Mouse (Mus musculus) bone marrow macrophage, adult 2 months (primary cell): ENCODE results near the gene Rps10. TPM values are rescaled to one million over a fixed set of nuclear protein-coding genes. Genes with fewer than 3 reads are reported as not detected.
A peak's percentile ranks its signal among the peaks of the same experiment; 100 is the strongest.

Experiments used
- H3K27ac ChIP-seq: 2 replicates; pipeline ENCODE4 v1.5.1; 2012; ENCODE audit warnings: low read depth, low read length; ENCODE audit not compliant: insufficient read depth
- H3K4me1 ChIP-seq: 2 replicates; pipeline ENCODE4 v1.6.1; 2012; ENCODE audit warnings: low read length; ENCODE audit not compliant: control insufficient read depth, insufficient read depth
- H3K4me3 ChIP-seq: 2 replicates; pipeline ENCODE4 v1.5.1; 2012; ENCODE audit warnings: mild to moderate bottlenecking, low read length, moderate library complexity; ENCODE audit not compliant: insufficient read depth
- CTCF ChIP-seq: IDR thresholded peaks from 2 replicates; pipeline ENCODE4 v1.5.1; 2012; ENCODE audit warnings: low read depth, mild to moderate bottlenecking, low read length, moderate library complexity
- POLR2A ChIP-seq: IDR thresholded peaks from 2 replicates; pipeline ENCODE4 v1.6.1; 2012; ENCODE audit warnings: mild to moderate bottlenecking, low read depth, low read length, borderline replicate concordance
- polyA plus RNA-seq: library from polyadenylated mRNA; stranded (reverse); fragments of >200 nt; gene quantifications from 2 replicates; pipeline ENCODE4 v1.2.4, GENCODE M21; 2012; ENCODE audit not compliant: missing spikeins, insufficient read depth, insufficient read length

The Rps10 gene
- polyA plus RNA-seq, 1 experiment = 1,367 TPM

DNA sequence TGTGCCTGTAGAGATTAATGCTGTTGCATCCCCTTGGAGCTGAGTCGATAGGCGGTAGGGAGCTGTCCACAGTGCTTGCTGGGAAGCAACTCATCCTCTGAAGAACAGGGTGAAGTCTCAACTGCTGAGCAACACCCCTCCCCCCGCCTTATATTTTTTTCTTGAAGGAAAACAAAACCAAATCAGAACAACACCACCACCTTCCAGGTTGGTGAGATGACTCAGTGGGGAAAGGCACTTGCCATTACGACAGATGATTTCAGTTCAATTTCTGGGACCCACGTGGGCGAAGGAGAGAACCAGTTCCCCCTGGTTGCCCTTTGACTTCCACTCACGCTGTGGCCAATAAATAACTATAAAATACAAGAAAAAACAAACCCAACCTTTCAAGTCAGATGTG lies 22.3 kb upstream of the Rps10 start:
- H3K4me1 ChIP-seq = no peaks in the 10 kb centered on the region
- H3K4me3 ChIP-seq = no peak overlapping the region
- no peak for TF ChIP-seq POLR2A
- TF ChIP-seq CTCF = no peak
- no peak overlapping the region for H3K27ac ChIP-seq

DNA sequence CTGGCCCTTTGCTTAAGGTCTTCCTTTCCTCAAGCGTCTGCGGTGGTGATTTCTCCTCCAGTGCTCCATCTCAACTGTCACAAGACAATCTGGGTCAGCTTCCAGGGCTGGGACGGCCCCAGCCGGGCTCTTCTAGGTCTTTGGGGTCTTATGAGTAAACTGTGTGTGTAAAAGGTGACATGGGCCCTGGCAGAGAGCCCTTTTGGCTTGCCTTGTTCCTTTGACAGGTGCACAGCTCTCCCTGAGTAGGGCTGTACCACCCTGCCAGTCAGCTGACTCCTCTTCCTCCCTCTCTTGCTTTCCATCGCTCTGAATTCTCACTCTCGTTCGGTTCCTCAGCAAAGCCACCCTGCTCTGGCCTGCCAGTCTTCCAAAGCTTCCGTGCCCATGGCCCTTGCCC lies 20.7 kb upstream of the Rps10 start:
- Histone ChIP-seq H3K4me1 (no peaks in the 10 kb centered on the region), H3K4me3 (no peak overlapping the region)

DNA sequence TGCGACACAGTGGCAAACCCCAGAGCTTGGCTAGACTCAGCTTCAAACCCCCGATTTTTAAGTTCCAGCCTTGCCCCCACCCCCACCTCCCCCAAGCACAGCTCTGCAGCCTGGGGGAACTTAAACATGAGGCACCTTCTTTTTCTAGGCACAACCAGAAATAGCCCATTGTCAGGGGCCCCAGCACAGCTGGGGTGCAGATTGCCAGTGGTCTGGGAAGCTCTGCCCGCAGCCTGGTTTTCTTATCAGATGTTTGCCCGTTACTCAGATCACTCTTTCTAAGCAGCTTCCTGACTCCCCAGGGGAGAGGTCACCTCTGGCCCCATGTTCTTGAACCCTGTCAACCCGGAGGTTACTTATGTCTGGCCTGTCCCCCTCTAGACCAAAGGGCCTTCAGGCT lies 19.9 kb upstream of the Rps10 start:
- Histone ChIP-seq H3K4me1 (peaks cover 2% of the 10 kb centered on the region; the same call in 1 of the 2 replicates), H3K4me3 (no peak overlapping the region), H3K27ac (no peak overlapping the region)
- no peak for TF ChIP-seq CTCF
- TF ChIP-seq POLR2A = no peak

More for the DNA sequence above, 20.7 kb upstream of the Rps10 start:
- TF ChIP-seq CTCF (no peak), POLR2A (no peak)
- no peak overlapping the region for H3K27ac ChIP-seq

DNA sequence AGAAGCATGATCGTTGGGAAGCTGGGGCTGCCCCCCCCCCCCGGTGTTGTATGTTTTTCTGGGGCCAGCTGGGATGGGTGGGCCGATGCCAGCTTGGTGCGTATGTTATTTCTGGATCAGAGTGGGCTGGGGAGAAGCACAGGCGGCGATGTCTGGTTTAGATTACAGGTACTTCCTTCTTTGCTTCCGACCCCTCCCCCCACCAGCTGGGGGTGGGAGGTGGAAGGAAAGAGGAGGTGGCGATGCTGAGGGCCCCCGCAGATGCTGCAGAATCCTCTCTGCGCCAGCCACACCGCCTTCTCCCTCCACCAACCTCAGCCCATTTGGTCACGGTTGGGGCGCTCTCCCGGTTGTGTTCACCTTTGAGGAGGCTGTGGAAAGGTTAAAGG lies 19.5 kb upstream of the Rps10 start:
- Histone ChIP-seq H3K27ac (no peak overlapping the region), H3K4me1 (peaks cover 2% of the 10 kb centered on the region; the same call in 1 of the 2 replicates), H3K4me3 (no peak overlapping the region)
- TF ChIP-seq CTCF = no peak
- no peak for TF ChIP-seq POLR2A

DNA sequence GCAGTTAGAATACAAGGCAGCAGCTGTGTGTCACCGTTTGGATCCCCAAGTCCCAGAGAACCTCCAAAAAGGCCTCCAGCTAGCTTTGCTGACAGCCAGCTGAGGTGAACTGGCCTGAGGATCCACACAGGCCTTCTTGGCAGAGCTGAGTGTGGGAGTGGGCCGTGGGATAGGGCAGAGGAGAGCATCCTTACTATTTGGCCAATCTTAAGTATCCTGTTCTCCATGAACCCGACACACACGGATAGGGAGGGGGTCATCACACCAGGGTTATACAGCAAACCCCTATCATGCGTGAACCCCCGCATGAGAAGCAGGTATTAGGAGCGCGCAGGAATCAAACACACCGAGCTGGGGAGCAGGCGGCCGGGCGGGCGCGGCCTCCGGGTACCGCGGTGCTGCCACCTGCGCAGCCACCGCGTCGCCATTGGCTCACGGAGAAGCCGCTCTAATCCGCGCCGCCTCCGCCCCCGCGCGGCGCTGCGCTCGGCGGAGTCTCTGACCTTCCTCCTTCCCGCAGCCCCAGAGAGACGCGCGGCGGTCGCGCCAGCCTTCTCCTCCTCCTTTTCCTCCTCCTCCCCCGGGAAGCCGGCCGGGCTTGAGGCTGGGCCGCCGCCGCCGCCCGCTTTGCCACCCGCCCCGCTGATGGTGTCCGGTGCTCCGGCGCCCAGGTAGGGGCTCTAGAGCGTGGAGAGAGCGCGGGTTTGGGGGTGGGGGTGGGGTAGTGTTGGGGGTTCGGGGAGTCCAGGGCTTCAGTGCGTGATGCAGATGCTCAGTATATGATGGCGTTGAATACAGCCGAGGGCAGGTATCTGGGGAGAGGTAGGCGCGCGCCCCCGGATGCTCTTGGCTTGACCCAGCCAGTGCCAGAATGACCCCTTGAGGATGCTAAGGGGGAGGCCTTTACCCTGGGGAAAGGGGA lies 18.9 kb upstream of the Rps10 start, which contains the start of gene Pacsin1:
Gene Pacsin1 (plus strand): TSS at position 421 of the 922 bp plus-strand sequence.
- H3K4me3 ChIP-seq = peak within 1 kb of the TSS; percentile 45
- no peak for TF ChIP-seq CTCF
- no peak for TF ChIP-seq POLR2A
- H3K27ac ChIP-seq = no peak within 1 kb of the TSS
- H3K4me1 ChIP-seq = peaks cover 2% of the 10 kb centered on the region; the same call in 1 of the 2 replicates

DNA sequence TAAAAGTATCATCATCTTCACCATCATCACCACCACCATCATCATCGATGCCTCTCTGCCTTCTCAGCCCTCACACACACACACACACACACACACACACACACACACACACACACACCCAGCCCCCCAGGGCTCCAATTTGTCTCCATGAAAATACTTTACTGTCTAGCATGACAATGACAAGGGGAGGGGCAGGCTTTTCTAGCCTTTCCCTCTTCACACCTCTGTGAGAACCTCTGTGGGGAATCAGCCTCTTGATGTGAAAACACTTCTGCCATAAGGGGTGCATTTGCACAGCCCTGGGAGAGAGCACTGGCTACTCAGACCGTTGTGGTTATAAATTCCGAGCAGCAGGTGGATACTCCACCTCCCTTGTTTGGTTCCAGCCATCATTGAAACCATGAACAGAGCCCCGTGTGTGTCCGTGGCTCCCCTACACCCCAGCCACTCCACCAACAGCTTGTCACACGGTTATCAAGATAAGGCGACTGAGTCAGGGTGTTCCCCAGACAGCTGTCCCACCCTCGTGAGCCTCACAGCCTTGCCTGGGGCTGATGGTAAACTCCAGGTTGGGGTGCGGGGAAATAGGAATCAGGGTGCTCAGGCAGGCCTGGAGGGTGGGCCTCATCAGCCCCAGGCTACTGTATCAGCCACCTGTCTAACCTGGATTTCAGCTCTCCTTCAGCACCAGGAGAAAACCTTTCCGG lies 16.9 kb upstream of the Rps10 start:
- TF ChIP-seq CTCF (no peak), POLR2A (no peak)
- Histone ChIP-seq H3K4me3 (no peak overlapping the region), H3K27ac (no peak overlapping the region)

DNA sequence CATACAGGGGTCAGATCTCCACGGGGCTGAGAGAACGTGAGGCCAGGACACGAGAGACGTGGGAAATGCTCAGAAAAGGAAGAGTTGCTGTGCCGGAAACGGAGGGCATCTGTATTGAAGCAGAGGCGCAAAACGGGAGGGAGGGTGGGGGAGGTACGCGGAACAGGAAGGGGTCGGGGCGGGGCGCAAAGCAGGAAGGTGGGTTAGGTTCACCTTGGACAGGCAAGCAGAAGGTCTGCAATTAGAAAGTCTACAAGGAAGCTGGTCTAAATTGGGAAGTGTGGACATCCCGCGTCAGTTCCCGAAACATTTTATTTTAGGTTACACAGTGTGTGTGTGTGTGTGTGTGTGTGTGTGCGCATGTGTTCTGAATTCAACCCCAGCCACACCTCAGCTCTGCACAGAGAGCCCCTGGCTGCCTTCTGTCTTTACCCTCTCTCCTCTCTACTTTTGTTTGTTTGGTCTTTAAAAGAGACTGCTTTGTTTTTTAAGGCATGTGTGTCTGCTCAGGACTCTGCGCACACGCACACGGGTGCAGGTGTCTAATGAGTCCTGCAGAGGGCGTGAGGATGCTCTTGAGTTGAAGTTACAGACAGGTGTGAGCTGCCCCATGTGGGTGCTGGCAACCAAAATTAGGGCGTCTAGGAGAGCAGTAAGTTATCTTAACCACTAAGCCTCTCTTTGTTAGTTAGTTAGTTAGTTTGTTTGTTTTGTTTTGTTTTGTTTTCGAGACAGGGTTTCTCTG lies 15.7 kb upstream of the Rps10 start:
- no peak overlapping the region for H3K27ac ChIP-seq
- peaks cover 2% of the 10 kb centered on the region; the same call in 1 of the 2 replicates for H3K4me1 ChIP-seq
- no peak overlapping the region for H3K4me3 ChIP-seq
- TF ChIP-seq CTCF (no peak), POLR2A (no peak)

More for the DNA sequence above, 16.9 kb upstream of the Rps10 start:
- peaks cover 2% of the 10 kb centered on the region; the same call in 1 of the 2 replicates for H3K4me1 ChIP-seq

DNA sequence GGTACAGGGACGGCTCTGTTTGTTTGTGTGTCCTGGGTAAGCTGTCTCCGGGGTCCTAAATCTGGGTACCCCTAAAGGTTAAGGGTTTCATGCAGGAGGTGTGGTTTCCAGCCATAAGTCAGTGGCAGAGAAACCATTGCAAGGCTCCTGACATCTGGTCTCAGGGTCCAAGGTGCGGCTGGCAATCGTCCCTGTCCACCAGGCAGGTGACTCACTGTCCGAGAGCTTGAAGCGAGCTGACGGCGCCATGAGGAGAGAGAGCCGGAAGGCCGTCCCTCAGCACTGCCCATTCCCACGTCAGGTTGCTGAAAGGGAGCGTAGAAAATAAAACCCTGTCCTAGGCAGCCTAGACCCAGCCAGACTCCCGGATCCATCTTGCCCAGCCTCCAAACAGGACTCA lies 14.1 kb upstream of the Rps10 start:
- TF ChIP-seq CTCF (no peak), POLR2A (no peak)
- H3K4me1 ChIP-seq = peaks cover 2% of the 10 kb centered on the region; the same call in 1 of the 2 replicates
- H3K27ac ChIP-seq = no peak overlapping the region
- H3K4me3 ChIP-seq = no peak overlapping the region

DNA sequence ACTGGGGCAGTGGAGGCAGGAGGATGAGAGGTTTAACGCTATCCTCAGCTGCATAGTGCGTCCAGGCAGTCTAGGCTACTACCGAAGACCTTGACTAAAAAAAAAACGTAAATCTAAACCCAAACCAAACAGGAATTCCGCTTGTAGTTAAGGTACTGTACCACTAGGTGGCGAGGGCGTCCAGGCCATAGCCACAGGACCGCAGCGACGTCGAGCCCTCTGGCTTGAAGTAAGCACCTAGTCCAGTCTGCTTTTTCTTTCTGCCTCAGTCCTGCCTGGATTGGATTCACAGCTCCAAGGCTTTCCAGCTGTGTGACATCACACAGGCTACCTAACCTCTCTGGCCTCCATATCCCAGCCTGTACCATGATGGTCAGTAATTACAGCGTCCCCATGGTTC lies 13.7 kb upstream of the Rps10 start:
- TF ChIP-seq POLR2A (no peak), CTCF (peak; percentile 72)
- H3K27ac ChIP-seq = no peak overlapping the region
- H3K4me3 ChIP-seq = no peak overlapping the region

DNA sequence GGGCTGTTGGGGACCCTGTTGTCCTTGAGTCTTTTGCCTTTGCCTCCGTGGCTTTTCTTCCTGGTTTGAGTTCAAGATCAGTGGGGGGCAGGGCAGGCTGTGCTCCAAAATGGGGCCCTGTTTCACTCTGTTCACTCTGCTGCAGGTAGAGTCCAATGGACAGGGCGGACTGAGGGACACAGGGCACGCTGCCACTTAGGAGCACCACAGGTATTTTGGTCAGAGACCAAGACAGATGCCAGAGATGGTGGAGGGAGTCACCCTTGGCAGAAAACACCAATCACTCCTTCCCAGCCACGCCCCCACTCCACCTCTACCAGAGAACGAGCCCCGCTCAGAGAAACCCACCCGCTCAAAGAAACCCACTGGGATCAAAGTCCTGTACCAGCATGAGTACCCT lies 9.3 kb upstream of the Rps10 start:
- H3K4me3 ChIP-seq = no peak overlapping the region
- H3K27ac ChIP-seq = no peak overlapping the region
- H3K4me1 ChIP-seq = peaks cover 14% of the 10 kb centered on the region
- TF ChIP-seq CTCF = no peak
- TF ChIP-seq POLR2A = no peak

More for the DNA sequence above, 13.7 kb upstream of the Rps10 start:
- H3K4me1 ChIP-seq = peaks cover 2% of the 10 kb centered on the region; the same call in 1 of the 2 replicates
